Mouse (Mus musculus) stomach, postnatal 0 days (tissue): Measurements from ENCODE around the gene Tmem151b. TPM values are rescaled to one million over a fixed set of nuclear protein-coding genes. Genes with fewer than 3 reads are reported as not detected.

Experiments used
- ATAC-seq: fragments of 200-750 bp; cut with Nextera tagmentation; 2 replicates; pipeline ENCODE4 v1.8.0; 2017; ENCODE audit not compliant: low FRiP score, low TSS enrichment
- DNase-seq: peaks from one replicate; pipeline ENCODE4 v3.0.0-alpha.2; 2016; ENCODE audit warnings: low spot score
- H3K27ac ChIP-seq: fragments of 300-500 bp; sonication (generic); replicated peaks from 2 replicates; pipeline ENCODE4 v1.5.1; 2014; ENCODE audit warnings: mild to moderate bottlenecking, control low read depth
- H3K27me3 ChIP-seq: fragments of 300-500 bp; sonication (generic); 2 replicates; pipeline ENCODE4 v1.6.1; 2014; ENCODE audit warnings: low read length; ENCODE audit not compliant: control insufficient read depth, insufficient read depth
- H3K36me3 ChIP-seq: fragments of 300-500 bp; sonication (generic); 2 replicates; pipeline ENCODE4 v1.6.1; 2014; ENCODE audit warnings: low read length, mixed read lengths; ENCODE audit not compliant: control insufficient read depth, insufficient read depth
- H3K4me1 ChIP-seq: fragments of 300-500 bp; sonication (generic); replicated peaks from 2 replicates; pipeline ENCODE4 v1.6.1; 2014; ENCODE audit warnings: antibody characterized with exemption; ENCODE audit not compliant: control insufficient read depth, insufficient read depth
- H3K4me2 ChIP-seq: fragments of 300-500 bp; sonication (generic); replicated peaks from 2 replicates; pipeline ENCODE4 v1.6.1; 2014; ENCODE audit warnings: low read depth, mild to moderate bottlenecking, control low read depth, moderate library complexity
- H3K4me3 ChIP-seq: fragments of 300-500 bp; sonication (generic); 2 replicates; pipeline ENCODE4 v1.5.1; 2014; ENCODE audit warnings: low read depth, low read length, control low read depth
- H3K9ac ChIP-seq: fragments of 300-500 bp; sonication (generic); 2 replicates; pipeline ENCODE4 v1.6.1; 2014; ENCODE audit warnings: mild to moderate bottlenecking, low read length, control low read depth, mixed read lengths
- H3K9me3 ChIP-seq: fragments of 300-500 bp; sonication (generic); 2 replicates; pipeline ENCODE4 v1.6.1; 2016; ENCODE audit warnings: low read length; ENCODE audit not compliant: control insufficient read depth
- CTCF ChIP-seq: IDR thresholded peaks from 2 replicates; pipeline ENCODE4 v1.5.1; 2016; ENCODE audit warnings: antibody characterized with exemption, low read depth, mild to moderate bottlenecking, moderate library complexity
- EP300 ChIP-seq: optimal IDR thresholded peaks from 2 replicates; pipeline ENCODE3; 2016; ENCODE audit warnings: antibody characterized with exemption
- WGBS: fragments of 180-500 bp; shearing (Covaris S2); extraction: QIAGEN DNeasy Blood & Tissue Kit; methylation state at CpG from one replicate; pipeline ENCODE4 v1.1.7; 2014; 5-methylcytosine and 5-hydroxymethylcytosine counted together
- polyA plus RNA-seq: library from polyadenylated mRNA; unstranded; fragments of >200 nt; fragmentation: Nextera tagmentation; extraction: Ambion mirVana; gene quantifications from 2 replicates; pipeline ENCODE4 v1.2.1, GENCODE M21; 2015

The Tmem151b gene
- polyA plus RNA-seq, 1 experiment from 2014 or later, result 0.41 TPM

- Histone ChIP-seq H3K36me3 (peaks cover 6% of the 10 kb centered on the region), H3K4me3 (no peak overlapping the region), H3K4me1 (peaks cover 20% of the 10 kb centered on the region), H3K9me3 (no peaks in the 10 kb centered on the region), H3K27me3 (no peaks in the 10 kb centered on the region), H3K27ac (peak overlapping the region; percentile 73; the same call in 1 of the 2 replicates), H3K4me2 (peak overlapping the region; percentile 30), H3K9ac (peak overlapping the region; percentile 23; the same call in 1 of the 2 replicates)
- ATAC-seq (peak; percentile 13), DNase-seq (no peak)
- no peak for TF ChIP-seq EP300
- no peak for TF ChIP-seq CTCF
- WGBS, result 55% methylated on average over 16 of the region's 16 CpGs
Measured at GRCm38 (mm10) chr17:45591701-45592605, 42.5 kb upstream of the Tmem151b start.

DNA sequence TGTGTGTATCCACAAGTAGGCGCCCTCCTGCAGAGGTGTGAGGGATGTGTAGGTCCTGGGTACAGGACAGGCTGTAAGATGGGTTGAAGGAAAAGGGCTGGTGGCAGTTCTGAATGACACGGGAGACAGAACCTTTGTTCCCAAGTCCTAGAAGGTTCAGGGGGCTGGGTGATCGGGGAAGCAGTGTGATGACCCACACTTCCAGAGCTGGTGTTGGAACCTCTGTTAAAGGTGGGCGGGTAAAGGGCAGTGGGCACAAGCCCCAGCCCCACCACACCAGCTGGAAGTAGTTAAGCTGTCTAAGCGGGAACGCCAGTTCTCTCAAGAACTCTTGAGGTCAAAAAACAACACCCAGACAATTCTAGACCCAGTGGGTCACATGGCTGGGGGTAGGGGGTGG is 40.9 kb upstream of the Tmem151b start:
- H3K4me2 ChIP-seq, result no peak overlapping the region
- WGBS, result 75% methylated on average over 6 of the region's 6 CpGs
- ATAC-seq (no peak), DNase-seq (no peak)
- H3K4me1 ChIP-seq, result peaks cover 14% of the 10 kb centered on the region; the same call in 1 of the 2 replicates
- TF ChIP-seq CTCF (no peak), EP300 (no peak)
- no peak overlapping the region for H3K4me3 ChIP-seq
- no peak overlapping the region for H3K27ac ChIP-seq
- no peaks in the 10 kb centered on the region for H3K27me3 ChIP-seq
- H3K36me3 ChIP-seq, result peaks cover 6% of the 10 kb centered on the region
- H3K9me3 ChIP-seq, result no peaks in the 10 kb centered on the region
- no peak overlapping the region for H3K9ac ChIP-seq

DNA sequence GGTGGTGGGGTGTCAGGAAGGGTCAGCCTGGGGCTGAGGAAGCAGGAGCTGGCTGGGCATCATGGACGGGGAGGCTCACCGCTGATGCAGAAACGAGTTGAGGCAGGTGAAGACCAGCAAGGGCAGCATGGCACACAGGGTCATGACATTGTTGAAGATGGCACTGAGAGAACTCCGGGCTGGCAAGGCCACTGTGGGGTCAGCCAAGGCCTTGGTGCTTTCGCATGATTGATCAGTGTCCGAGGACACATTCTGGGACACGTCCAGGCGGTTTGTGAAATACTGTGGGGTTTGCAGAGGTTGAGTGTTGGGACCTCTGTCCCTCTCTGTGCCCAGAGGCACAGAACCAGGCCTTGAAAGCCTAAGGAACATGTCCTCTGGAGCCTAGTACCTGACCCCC is 40.4 kb upstream of the Tmem151b start:
- Histone ChIP-seq H3K9me3 (no peaks in the 10 kb centered on the region), H3K4me2 (no peak overlapping the region), H3K4me3 (no peak overlapping the region), H3K36me3 (peaks cover 6% of the 10 kb centered on the region), H3K27ac (no peak overlapping the region), H3K4me1 (peaks cover 12% of the 10 kb centered on the region; the same call in 1 of the 2 replicates), H3K9ac (no peak overlapping the region), H3K27me3 (no peaks in the 10 kb centered on the region)
- 89% methylated on average over 8 of the region's 8 CpGs for WGBS
- DNase-seq (no peak), ATAC-seq (no peak)
- TF ChIP-seq EP300 (no peak), CTCF (no peak)

DNA sequence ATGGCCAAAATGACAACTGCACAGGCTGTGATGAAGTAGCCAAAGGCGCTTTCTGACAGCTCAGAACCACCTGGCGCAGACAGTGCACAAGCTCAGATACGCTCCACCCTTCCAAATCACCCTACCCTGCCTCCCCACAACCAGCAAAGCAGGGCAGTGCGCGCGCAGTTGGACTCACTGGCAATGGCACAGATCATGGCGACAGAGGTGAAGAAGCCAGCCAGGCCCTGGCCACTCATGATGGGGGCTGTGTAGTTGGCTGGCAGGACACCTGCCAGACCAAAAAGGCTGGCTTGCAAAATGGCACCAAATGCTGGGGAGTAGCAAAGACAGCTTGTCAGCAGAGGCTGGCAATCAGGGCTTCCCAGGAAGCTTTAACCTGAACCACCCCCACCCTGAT is 39.8 kb upstream of the Tmem151b start:
- no peak for ATAC-seq
- no peak for DNase-seq
- Histone ChIP-seq H3K4me2 (no peak overlapping the region), H3K36me3 (peaks cover 6% of the 10 kb centered on the region), H3K4me3 (no peak overlapping the region), H3K27ac (no peak overlapping the region), H3K9me3 (no peaks in the 10 kb centered on the region), H3K27me3 (no peaks in the 10 kb centered on the region), H3K4me1 (peaks cover 14% of the 10 kb centered on the region; the same call in 1 of the 2 replicates), H3K9ac (no peak overlapping the region)
- 97% methylated on average over 7 of the region's 7 CpGs for WGBS
- TF ChIP-seq EP300, result no peak
- TF ChIP-seq CTCF, result no peak

DNA sequence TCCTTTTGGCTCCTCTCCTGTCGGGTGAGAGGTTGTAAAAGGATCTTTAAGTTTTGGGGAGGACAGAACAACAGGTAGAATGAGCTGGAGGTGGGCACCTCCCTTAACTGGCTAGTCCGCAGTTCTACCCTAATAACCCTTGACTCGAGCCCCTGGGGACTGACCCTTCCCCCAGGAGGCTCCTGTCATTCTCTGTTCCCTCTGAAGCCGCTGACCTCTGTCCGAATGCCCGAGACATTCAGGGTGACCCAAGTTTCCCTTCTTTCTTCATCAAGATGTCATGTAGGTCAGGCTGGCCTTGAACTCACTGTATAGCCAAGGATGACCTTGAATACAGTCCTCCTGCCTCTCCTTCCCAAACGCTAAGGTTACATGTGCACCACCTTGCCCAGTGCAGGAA is 38.9 kb upstream of the Tmem151b start:
- no peak overlapping the region for H3K27ac ChIP-seq
- no peak overlapping the region for H3K9ac ChIP-seq
- no peaks in the 10 kb centered on the region for H3K27me3 ChIP-seq
- DNase-seq, result no peak
- no peak overlapping the region for H3K4me2 ChIP-seq
- H3K4me3 ChIP-seq, result no peak overlapping the region
- ATAC-seq, result no peak
- WGBS, result 88% methylated on average over 7 of the region's 7 CpGs
- H3K9me3 ChIP-seq, result no peaks in the 10 kb centered on the region
- H3K36me3 ChIP-seq, result peaks cover 6% of the 10 kb centered on the region
- TF ChIP-seq EP300 (no peak), CTCF (no peak)
- H3K4me1 ChIP-seq, result peaks cover 10% of the 10 kb centered on the region; the same call in 1 of the 2 replicates

DNA sequence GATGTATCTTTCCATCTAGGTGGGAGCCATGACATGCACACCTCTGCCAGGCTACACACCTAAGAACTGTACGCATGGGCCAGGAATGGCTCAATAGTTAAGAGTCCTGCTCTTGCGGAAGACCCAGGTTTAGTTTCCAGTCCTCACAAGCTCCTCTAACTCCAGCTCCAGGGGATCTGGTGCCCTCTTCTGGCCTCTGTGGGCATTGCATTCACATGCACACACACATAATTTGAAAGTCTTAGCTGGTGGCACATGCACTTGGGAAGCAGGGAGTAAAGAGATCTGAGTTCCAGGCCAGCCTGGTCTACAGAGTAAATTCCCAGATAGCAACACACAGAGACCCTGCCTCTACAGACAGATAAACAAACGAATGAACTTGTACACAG is 37.0 kb upstream of the Tmem151b start:
- DNase-seq, result no peak
- TF ChIP-seq CTCF (peak; percentile 63), EP300 (no peak)
- Histone ChIP-seq H3K9me3 (no peaks in the 10 kb centered on the region), H3K27ac (peak overlapping the region; percentile 89; the same call in 1 of the 2 replicates), H3K4me2 (no peak overlapping the region), H3K9ac (no peak overlapping the region), H3K36me3 (peaks cover 6% of the 10 kb centered on the region), H3K4me3 (no peak overlapping the region), H3K27me3 (no peaks in the 10 kb centered on the region), H3K4me1 (0 out of 2 replicates have a peak, but pooled peaks cover 5% of the 10 kb centered on the region)
- ATAC-seq, result no peak
- 98% methylated on average over 3 of the region's 3 CpGs for WGBS
